Mouse (Mus musculus): ENCODE measurements around the gene Cul4a. TPM values are rescaled to one million over a fixed set of nuclear protein-coding genes. Genes with fewer than 3 reads are reported as not detected.

Cul4a gene
- total and polyA plus RNA-seq, 3 experiments: 43.4 to 167 (median 113) TPM

DNA sequence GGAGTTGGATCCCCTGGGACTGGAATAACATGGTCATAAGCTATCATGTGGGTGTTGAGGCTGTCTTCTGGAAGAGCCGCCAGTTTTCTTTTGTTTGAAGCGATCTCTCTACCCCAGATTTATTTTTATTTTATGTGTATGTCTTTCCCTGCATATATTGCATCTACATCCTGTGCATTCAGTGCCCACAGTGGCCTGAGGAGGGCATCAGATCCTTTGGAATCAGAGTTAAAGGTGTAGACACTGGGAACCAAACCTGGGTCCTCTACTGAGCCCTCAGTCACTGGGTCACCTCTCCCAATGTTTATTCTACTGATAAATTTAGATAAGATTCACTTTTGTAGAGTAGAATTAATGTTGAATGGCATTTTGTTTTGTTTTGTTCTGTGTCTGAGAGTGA lies 43.9 kb downstream of the Cul4a start:
- no peak for ATAC-seq (ENCODE audit: extremely low read depth, insufficient number of reproducible peaks, low FRiP score, poor library complexity, severe bottlenecking)
- no peaks in the 10 kb centered on the region for H3K27me3 ChIP-seq (ENCODE audit: insufficient read depth, low read length)
- H3K4me3 ChIP-seq (ENCODE audit: low read depth, low read length): no peak overlapping the region
- DNase-seq (ENCODE audit: low spot score): no peak
- H3K36me3 ChIP-seq (replicated peaks): peaks cover 83% of the 10 kb centered on the region
- no peaks in the 10 kb centered on the region for H3K4me1 ChIP-seq (ENCODE audit: insufficient read depth, low read depth, low read length)
- H3K9me3 ChIP-seq (replicated peaks): no peaks in the 10 kb centered on the region
- no peak for TF ChIP-seq GATA1 (IDR thresholded peaks at IDR 0.05; ENCODE audit: borderline replicate concordance, low read length)
- TF ChIP-seq CTCF (IDR thresholded peaks at IDR 0.05; ENCODE audit: low read depth, low read length): no peak
- no peak for TF ChIP-seq POLR2AphosphoS5 (IDR thresholded peaks at IDR 0.05; ENCODE audit: insufficient replicate concordance, low read depth, low read length)
- no peak for TF ChIP-seq GATA2 (IDR thresholded peaks at IDR 0.05; ENCODE audit: borderline replicate concordance, low read depth, low read length)
- TF ChIP-seq TAL1 (conservative IDR thresholded peaks at IDR 0.05; ENCODE audit: low read depth, low read length): no peak

DNA sequence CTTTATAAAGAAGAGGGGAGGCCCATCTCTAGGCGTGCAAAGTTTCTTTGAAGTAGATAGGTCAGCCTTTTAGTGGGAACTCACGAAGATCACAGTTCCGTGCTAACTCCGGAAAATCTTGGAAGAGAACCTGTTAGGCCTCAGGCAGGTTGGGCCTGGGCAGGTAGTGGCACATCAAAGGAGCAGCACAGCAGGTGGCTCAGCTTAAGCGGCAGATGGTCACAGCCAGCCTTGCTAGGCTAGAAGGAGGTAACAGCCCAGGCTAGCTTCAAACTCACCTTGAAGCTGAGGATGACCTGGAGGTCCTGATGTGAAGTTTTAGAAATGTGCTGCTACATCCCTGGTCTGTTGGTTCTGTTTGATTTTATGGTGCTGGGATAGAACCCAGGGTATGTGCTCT lies 44.4 kb downstream of the Cul4a start:
- DNase-seq (ENCODE audit: low spot score) (no peak), ATAC-seq (ENCODE audit: extremely low read depth, insufficient number of reproducible peaks, low FRiP score, poor library complexity, severe bottlenecking) (no peak)
- H3K27me3 ChIP-seq (ENCODE audit: insufficient read depth, low read length): no peaks in the 10 kb centered on the region
- no peak overlapping the region for H3K4me3 ChIP-seq (ENCODE audit: low read depth, low read length)
- no peaks in the 10 kb centered on the region for H3K4me1 ChIP-seq (ENCODE audit: insufficient read depth, low read depth, low read length)
- H3K9me3 ChIP-seq (replicated peaks): no peaks in the 10 kb centered on the region
- TF ChIP-seq GATA1 (IDR thresholded peaks at IDR 0.05; ENCODE audit: borderline replicate concordance, low read length) (no peak), GATA2 (IDR thresholded peaks at IDR 0.05; ENCODE audit: borderline replicate concordance, low read depth, low read length) (no peak)
- H3K36me3 ChIP-seq (replicated peaks): peaks cover 82% of the 10 kb centered on the region

DNA sequence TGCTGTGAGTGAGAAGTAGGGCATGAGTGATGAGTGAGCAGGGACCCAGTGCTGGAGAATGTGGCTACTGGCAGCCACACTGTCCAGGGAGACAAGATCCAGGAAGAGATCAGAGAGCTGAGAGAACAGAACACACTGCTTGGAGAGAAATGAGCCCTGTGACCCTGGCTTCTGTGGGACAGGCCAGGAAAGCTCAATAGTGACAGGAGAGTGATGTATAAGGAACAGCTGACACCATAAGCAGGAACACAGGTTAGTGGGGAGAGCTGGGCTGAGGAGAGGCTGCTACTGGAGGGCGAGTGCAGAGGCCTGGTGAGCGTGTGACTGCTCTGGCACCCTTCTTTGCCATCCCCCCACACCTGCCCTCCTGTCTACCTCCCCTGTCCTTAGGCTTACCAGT lies 45.5 kb downstream of the Cul4a start:
- ATAC-seq (ENCODE audit: extremely low read depth, insufficient number of reproducible peaks, low FRiP score, poor library complexity, severe bottlenecking) (no peak), DNase-seq (ENCODE audit: low spot score) (no peak)
- Histone ChIP-seq H3K4me1 (ENCODE audit: insufficient read depth, low read depth, low read length) (no peaks in the 10 kb centered on the region), H3K4me3 (ENCODE audit: low read depth, low read length) (no peak overlapping the region), H3K36me3 (replicated peaks) (peaks cover 80% of the 10 kb centered on the region), H3K9me3 (replicated peaks) (no peaks in the 10 kb centered on the region), H3K27me3 (ENCODE audit: insufficient read depth, low read length) (no peaks in the 10 kb centered on the region)
- TF ChIP-seq GATA1 (IDR thresholded peaks at IDR 0.05; ENCODE audit: borderline replicate concordance, low read length): no peak
- TF ChIP-seq TAL1 (conservative IDR thresholded peaks at IDR 0.05; ENCODE audit: low read depth, low read length): no peak
- no peak for TF ChIP-seq CTCF (IDR thresholded peaks at IDR 0.05; ENCODE audit: low read depth, low read length)
- TF ChIP-seq POLR2AphosphoS5 (IDR thresholded peaks at IDR 0.05; ENCODE audit: insufficient replicate concordance, low read depth, low read length): no peak
- no peak for TF ChIP-seq GATA2 (IDR thresholded peaks at IDR 0.05; ENCODE audit: borderline replicate concordance, low read depth, low read length)

DNA sequence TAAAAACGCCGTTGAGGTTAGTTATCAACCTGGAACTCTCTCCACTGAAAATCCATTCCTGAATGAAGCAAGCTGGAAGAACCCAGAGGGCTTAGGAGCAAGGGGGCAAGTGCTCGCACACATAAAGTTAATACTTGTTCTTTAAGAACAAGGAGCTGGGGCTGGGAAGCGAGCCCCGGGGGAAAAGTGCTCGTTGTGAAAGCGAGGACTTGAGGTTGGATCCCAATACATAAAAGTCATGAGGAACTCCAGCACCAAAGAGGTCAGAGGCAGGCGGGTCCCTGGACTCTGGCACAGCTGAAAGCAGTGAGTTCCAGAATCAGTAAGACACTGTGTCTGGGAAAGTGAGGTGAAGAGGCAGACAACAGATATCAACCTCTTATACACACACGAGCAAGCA lies 48.7 kb downstream of the Cul4a start:
- peaks cover 7% of the 10 kb centered on the region for H3K4me1 ChIP-seq (ENCODE audit: insufficient read depth, low read depth, low read length)
- no peak for ATAC-seq (ENCODE audit: extremely low read depth, insufficient number of reproducible peaks, low FRiP score, poor library complexity, severe bottlenecking)

DNA sequence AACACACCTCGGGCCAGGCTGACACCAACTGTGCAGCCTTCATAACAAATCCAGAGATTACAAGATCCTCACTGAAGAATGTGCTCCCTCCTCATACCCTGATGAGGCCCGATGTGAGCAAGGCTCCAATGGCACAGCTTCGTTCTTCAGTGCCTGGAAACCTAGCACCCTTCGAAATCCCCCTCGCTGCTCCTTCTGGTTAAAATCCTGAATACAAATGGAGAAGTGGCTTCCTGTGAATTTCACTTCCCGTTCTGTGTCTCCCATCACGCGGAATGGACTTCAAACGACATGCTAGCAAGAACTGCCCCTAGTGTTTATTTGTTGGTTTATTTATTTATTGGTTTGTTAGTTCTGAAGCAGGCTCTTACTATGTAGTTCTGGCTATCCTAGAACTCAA lies 49.9 kb downstream of the Cul4a start:
- H3K9me3 ChIP-seq (replicated peaks): no peaks in the 10 kb centered on the region
- ATAC-seq (ENCODE audit: extremely low read depth, insufficient number of reproducible peaks, low FRiP score, poor library complexity, severe bottlenecking): no peak
- H3K36me3 ChIP-seq (replicated peaks): peaks cover 45% of the 10 kb centered on the region
- DNase-seq (ENCODE audit: low spot score): no peak
- H3K4me1 ChIP-seq (ENCODE audit: insufficient read depth, low read depth, low read length): peaks cover 11% of the 10 kb centered on the region
- no peaks in the 10 kb centered on the region for H3K27me3 ChIP-seq (ENCODE audit: insufficient read depth, low read length)
- no peak overlapping the region for H3K4me3 ChIP-seq (ENCODE audit: low read depth, low read length)
- TF ChIP-seq TAL1 (conservative IDR thresholded peaks at IDR 0.05; ENCODE audit: low read depth, low read length) (no peak), POLR2AphosphoS5 (IDR thresholded peaks at IDR 0.05; ENCODE audit: insufficient replicate concordance, low read depth, low read length) (no peak), GATA2 (IDR thresholded peaks at IDR 0.05; ENCODE audit: borderline replicate concordance, low read depth, low read length) (no peak), CTCF (IDR thresholded peaks at IDR 0.05; ENCODE audit: low read depth, low read length) (no peak), GATA1 (IDR thresholded peaks at IDR 0.05; ENCODE audit: borderline replicate concordance, low read length) (no peak)

More for the DNA sequence above, 48.7 kb downstream of the Cul4a start:
- H3K9me3 ChIP-seq (replicated peaks): no peaks in the 10 kb centered on the region
- DNase-seq (ENCODE audit: low spot score): no peak
- no peaks in the 10 kb centered on the region for H3K27me3 ChIP-seq (ENCODE audit: insufficient read depth, low read length)
- H3K4me3 ChIP-seq (ENCODE audit: low read depth, low read length): no peak overlapping the region
- no peak for TF ChIP-seq POLR2AphosphoS5 (IDR thresholded peaks at IDR 0.05; ENCODE audit: insufficient replicate concordance, low read depth, low read length)
- no peak for TF ChIP-seq CTCF (IDR thresholded peaks at IDR 0.05; ENCODE audit: low read depth, low read length)
- no peak for TF ChIP-seq TAL1 (conservative IDR thresholded peaks at IDR 0.05; ENCODE audit: low read depth, low read length)
- TF ChIP-seq GATA2 (IDR thresholded peaks at IDR 0.05; ENCODE audit: borderline replicate concordance, low read depth, low read length): no peak
- TF ChIP-seq GATA1 (IDR thresholded peaks at IDR 0.05; ENCODE audit: borderline replicate concordance, low read length): no peak
- H3K36me3 ChIP-seq (replicated peaks): peaks cover 55% of the 10 kb centered on the region

DNA sequence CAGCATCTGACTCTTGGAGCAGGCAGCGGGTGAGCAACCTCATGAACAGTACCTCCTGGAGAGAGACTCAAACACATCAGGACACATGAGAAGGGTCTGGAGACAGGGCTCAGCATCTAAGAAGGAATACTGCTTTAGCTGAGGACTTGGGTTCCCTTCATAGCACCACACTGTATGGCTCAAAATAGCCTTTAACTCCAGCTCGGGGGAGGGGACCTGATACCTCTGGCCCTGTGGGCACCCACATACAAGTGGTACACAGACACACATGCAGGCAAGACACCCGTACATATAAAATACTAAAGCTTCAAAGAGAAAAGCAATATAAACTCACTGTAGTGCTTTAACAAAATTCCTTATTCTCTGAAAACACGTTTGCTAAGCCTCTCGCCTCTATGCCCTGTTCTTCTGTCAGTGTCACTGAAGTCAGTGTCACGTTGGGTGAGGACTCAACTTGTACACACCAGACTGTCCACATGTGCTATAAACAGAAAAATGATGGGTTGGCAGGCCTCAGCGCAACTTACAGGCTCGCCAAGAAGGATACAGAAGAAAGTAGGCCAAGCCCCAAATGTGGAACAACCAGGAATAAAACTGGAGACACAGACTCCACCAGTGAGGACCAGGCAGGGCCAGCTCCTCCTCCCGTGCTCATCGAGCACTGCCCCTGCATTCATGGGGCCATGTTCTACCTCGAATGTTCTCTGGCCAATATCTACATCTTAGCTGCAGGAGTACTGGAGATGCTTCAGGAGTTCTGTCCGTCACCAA lies 51.1 kb downstream of the Cul4a start:
- Histone ChIP-seq H3K4me3 (ENCODE audit: low read depth, low read length) (no peak overlapping the region), H3K4me1 (ENCODE audit: insufficient read depth, low read depth, low read length) (peaks cover 22% of the 10 kb centered on the region), H3K36me3 (replicated peaks) (peaks cover 41% of the 10 kb centered on the region), H3K9me3 (replicated peaks) (no peaks in the 10 kb centered on the region), H3K27me3 (ENCODE audit: insufficient read depth, low read length) (no peaks in the 10 kb centered on the region)
- TF ChIP-seq GATA2 (IDR thresholded peaks at IDR 0.05; ENCODE audit: borderline replicate concordance, low read depth, low read length) (no peak), TAL1 (conservative IDR thresholded peaks at IDR 0.05; ENCODE audit: low read depth, low read length) (no peak), GATA1 (IDR thresholded peaks at IDR 0.05; ENCODE audit: borderline replicate concordance, low read length) (no peak), POLR2AphosphoS5 (IDR thresholded peaks at IDR 0.05; ENCODE audit: insufficient replicate concordance, low read depth, low read length) (no peak), CTCF (IDR thresholded peaks at IDR 0.05; ENCODE audit: low read depth, low read length) (no peak)
- ATAC-seq (ENCODE audit: extremely low read depth, insufficient number of reproducible peaks, low FRiP score, poor library complexity, severe bottlenecking) (no peak), DNase-seq (ENCODE audit: low spot score) (no peak)

All from G1E (cell line).